Mouse (Mus musculus) T-helper 1 cell (primary cell): ENCODE data around the gene Adamts3.

Source experiments
- in situ Hi-C: fragments of 300-600 bp; cut with MboI, MseI; formaldehyde crosslinking; loops from one replicate; pipeline ENCODE4 v1.15.1; 2025; ENCODE audit warnings: high pct_unique_total_duplicates

Gene Adamts3

DNA sequence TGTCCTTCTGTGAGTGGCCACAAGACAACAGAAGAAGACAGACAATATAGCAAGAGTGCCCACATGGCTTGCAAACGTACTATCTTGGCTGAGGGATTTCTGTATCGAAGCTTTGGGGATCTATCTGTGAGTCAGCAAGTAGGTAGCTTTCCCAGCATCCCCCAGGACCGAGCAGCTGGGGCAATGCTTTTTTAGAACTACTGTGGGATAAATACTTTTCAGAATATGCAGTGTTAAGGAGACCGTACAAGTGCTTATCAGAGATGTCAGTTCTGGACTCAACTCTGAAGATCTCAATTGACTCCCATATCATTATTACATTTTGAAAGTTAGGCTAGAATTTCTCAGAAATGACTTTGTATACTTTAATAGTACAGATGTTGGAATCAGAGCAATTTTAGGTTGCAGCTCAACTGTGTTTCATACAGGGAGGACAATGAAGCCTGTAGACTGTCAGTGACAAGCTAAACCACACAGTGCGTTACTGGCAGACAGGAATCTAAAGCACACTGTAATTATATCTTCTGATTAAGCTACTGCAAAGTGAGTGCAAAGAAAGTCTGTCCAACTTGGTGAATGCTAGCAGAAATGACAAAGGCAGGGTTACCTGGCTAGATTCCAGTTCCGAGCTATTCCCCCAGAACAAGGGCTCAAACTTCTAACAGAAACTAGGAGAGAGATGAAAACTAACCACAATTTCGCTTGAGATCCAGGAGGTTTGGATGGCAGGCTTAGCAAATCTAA lies 171.8 kb downstream of the Adamts3 start:
- in situ Hi-C loops = loop anchor here (5.0 to 10.0 kb wide), 2 partner anchors 86 to 484 kb away; no protein-coding TSS in a partner anchor

GRCm38 (mm10) chr5:89709459-89709858 lies 173.7 kb downstream of the Adamts3 start:
- in situ Hi-C loops = no loop called here

DNA sequence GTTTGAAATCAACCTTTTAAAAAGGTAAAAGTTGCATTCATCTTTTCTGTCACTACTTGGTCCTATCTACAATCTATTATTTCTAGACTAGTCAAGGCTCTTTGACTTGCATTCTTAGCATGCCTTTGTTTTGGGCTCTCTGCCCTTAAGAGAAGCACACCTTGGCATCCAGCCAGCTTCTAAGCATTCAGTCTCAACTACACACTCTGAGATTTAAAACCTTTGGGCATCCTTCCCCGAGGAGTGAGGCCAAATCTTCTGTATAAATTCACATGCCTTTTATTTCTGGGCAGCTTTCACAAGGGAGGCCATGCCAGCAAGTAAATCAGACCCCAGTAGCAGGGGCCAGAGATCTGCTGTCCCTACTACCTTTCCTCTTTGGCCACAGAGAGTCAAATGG lies 178.9 kb downstream of the Adamts3 start:
- in situ Hi-C loops = no loop called here

GRCm38 (mm10) chr5:89701241-89702007 lies 181.7 kb downstream of the Adamts3 start:
- in situ Hi-C loops = no loop called here

DNA sequence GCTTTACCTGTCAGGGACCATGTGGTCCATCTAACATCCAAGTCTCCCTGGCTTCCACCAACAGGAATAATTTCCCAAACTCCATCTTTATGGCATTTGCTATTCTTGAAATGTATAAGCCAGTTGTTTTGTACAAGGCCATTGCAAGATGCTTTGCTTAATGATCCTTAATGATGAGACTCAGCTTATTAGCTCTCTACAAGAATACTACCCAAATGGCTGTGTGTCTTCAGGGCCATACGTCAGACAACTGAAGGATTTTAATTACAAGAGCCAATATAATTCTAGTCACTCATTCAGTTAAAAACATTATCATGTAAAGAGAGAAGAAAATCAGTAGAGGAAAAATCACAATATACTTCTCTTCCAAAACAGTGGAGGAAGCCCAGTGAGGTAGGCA lies 195.3 kb downstream of the Adamts3 start:
- in situ Hi-C loops = loop anchor here (10.0 to 25.0 kb wide), 3 partner anchors 507 to 893 kb away; no protein-coding TSS in a partner anchor

DNA sequence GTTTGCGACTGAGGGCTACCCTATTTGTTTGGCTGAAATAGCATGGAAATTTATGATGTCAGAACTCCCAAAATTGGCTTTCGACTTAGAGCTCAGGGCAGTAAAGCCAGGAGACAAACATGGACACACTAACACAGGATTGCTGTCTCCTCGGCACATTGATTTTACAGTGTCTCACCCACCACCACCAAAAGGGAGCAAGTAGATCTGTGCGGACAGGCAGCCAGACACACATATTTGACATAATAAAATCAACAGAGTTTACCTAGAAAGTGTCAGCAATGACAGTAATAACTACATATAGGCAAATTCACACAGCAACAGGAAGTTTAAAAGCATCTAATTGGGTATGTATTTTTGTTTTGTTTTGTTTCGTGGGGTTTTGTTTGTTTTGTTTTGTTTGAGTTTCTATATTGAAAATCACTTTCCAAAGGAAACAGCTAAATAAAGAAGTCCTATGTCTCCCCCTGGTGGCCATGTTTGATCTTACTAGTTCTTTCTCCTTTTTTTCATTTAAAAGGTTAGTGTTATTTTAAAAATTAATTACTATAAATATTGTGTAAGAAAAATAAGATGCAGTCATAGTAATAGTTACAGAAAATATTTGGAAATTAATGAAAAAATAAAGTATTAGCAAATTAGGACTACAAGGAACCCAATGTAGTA lies 203.1 kb downstream of the Adamts3 start:
- in situ Hi-C loops = loop anchor here (10.0 to 25.0 kb wide), 3 partner anchors 515 to 885 kb away; no protein-coding TSS in a partner anchor

GRCm38 (mm10) chr5:89678148-89678547 lies 205.0 kb downstream of the Adamts3 start:
- in situ Hi-C loops = loop anchor here (25.0 kb wide), 1 partner anchor 766 kb away; no protein-coding TSS in a partner anchor

GRCm38 (mm10) chr5:89674066-89674848 lies 208.9 kb downstream of the Adamts3 start:
- in situ Hi-C loops = no loop called here

DNA sequence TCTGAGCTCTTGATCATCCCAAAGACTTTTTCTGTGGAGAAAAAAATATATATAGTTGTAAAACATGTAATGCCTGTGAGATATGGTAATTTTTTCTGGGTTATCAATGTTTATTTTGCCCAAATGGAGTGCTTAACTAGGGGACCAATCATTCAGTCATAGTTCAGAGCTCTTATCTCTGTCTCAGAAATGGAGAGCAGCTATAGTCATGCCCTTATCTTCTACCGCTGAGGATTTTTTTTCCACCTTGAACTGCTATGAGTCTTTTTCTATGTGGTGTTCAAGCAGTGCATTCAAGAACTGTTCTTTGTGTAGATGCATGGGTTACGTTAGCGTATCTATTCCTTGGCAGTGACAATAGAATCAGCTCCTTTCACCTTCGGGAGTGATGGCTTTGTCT lies 210.2 kb downstream of the Adamts3 start:
- in situ Hi-C loops = no loop called here

- in situ Hi-C loops = no loop called here
Measured at GRCm38 (mm10) chr5:89654327-89654726, 228.8 kb downstream of the Adamts3 start.

DNA sequence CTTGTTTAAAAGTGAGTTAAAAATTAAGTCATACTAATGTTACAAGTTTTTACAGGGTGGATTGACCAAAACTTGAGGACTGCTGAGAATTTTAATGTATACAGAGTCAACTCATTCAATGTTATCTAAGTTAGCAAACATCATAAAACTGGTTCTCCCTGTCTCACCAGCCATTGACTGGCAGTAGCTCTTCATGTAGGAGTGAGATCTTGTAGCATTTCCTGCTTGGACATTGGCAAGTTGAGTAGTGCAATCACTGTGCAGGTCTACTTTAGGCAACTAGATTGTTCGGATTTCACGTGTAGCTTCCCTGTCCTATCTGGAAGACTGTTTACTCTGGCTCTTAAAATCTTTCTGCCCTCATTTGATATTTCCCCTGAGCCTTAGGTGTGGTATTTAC lies 229.3 kb downstream of the Adamts3 start:
- in situ Hi-C loops = no loop called here

DNA sequence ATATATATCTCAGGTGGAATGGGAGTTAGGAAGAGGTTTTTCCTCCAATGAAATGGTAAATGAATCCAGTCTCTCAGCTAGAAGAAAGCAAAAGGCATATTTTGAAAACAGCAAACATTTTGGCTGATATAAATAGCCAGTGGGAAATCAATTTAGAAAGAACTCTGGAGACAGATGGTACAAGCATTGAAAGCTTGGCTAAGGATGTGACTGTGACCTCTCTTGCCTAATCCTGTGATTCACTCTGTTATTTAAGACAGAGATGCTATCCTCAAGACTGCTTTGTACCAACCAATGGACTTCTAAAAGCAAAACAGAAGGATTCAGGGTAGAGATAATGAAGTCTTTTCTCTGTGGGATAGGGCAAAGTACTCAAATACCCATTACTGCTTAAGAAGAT lies 236.2 kb downstream of the Adamts3 start:
- in situ Hi-C loops = no loop called here

GRCm38 (mm10) chr5:89635434-89635833 lies 247.7 kb downstream of the Adamts3 start:
- in situ Hi-C loops = no loop called here

- in situ Hi-C loops = no loop called here
Measured at GRCm38 (mm10) chr5:89631599-89631998, 251.5 kb downstream of the Adamts3 start.
